Mouse (Mus musculus) lung, embryonic 16.5 days (tissue): ENCODE measurements at regions not wholly inside any gene's neighbourhood (a gene's known extent, or its start where the extent isn't known, plus 50 kb on each side); places are given as distances from the start of the nearest gene placed in this dataset.

Source experiments
- ATAC-seq: fragments of 200-750 bp; cut with Nextera tagmentation; 2 replicates; pipeline ENCODE4 v1.8.0; 2017; ENCODE audit warnings: low read depth, mild to moderate bottlenecking, moderate library complexity
- H3K27ac ChIP-seq: fragments of 300-500 bp; sonication (generic); 2 replicates; pipeline ENCODE4 v1.5.1; 2014; ENCODE audit warnings: mild to moderate bottlenecking, control low read depth, low read length
- H3K27me3 ChIP-seq: fragments of 300-500 bp; sonication (generic); 2 replicates; pipeline ENCODE4 v1.6.1; 2014; ENCODE audit warnings: low read depth, low read length, mixed read lengths; ENCODE audit not compliant: control insufficient read depth, insufficient read depth
- H3K36me3 ChIP-seq: fragments of 300-500 bp; sonication (generic); 2 replicates; pipeline ENCODE4 v1.6.1; 2014; ENCODE audit warnings: low read length; ENCODE audit not compliant: control insufficient read depth, insufficient read depth
- H3K4me1 ChIP-seq: fragments of 300-500 bp; sonication (generic); replicated peaks from 2 replicates; pipeline ENCODE4 v1.6.1; 2014; ENCODE audit warnings: low read length, mixed read lengths; ENCODE audit not compliant: control insufficient read depth, insufficient read depth
- H3K4me2 ChIP-seq: fragments of 300-500 bp; sonication (generic); 2 replicates; pipeline ENCODE4 v1.6.1; 2014; ENCODE audit warnings: low read depth, low read length, control low read depth
- H3K4me3 ChIP-seq: fragments of 300-500 bp; sonication (generic); 2 replicates; pipeline ENCODE4 v1.5.1; 2014; ENCODE audit warnings: mild to moderate bottlenecking, low read length, control low read depth
- H3K9ac ChIP-seq: fragments of 300-500 bp; sonication (generic); 2 replicates; pipeline ENCODE4 v1.6.1; 2014; ENCODE audit warnings: low read length, control low read depth
- H3K9me3 ChIP-seq: fragments of 300-500 bp; sonication (generic); 2 replicates; pipeline ENCODE4 v1.6.1; 2016; ENCODE audit warnings: low read length; ENCODE audit not compliant: control insufficient read depth
- WGBS: fragments of 180-500 bp; shearing (Covaris S2); extraction: QIAGEN DNeasy Blood & Tissue Kit; methylation state at CpG from one replicate; pipeline ENCODE4 v1.1.7; 2014; 5-methylcytosine and 5-hydroxymethylcytosine counted together

DNA sequence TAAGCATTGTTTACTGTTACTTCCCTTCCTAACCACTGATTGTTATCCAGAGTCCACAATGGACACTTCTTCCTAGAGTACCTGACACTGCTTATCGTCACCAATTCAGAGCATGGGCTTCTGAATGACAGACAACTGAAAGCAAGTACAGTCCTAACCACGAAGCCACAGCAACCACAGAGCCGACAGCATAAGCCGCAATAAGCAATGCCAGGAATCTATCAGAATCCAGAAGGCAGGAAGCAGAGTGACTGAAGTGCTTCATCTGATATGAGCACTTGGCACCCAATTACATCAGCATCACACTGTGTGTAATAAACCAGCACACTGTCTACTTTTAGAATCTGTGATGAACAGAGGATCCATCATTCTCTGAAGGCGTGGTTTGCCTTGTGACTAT, 237.0 kb upstream of the Adcy2 start:
- Histone ChIP-seq H3K9ac (no peak overlapping the region), H3K4me2 (no peak overlapping the region), H3K4me3 (no peak overlapping the region), H3K27me3 (no peaks in the 10 kb centered on the region), H3K27ac (no peak overlapping the region), H3K36me3 (no peaks in the 10 kb centered on the region), H3K9me3 (no peaks in the 10 kb centered on the region), H3K4me1 (no peaks in the 10 kb centered on the region)
- WGBS: 41% methylated on average over 5 of the region's 5 CpGs
- ATAC-seq: peak; percentile 78

DNA sequence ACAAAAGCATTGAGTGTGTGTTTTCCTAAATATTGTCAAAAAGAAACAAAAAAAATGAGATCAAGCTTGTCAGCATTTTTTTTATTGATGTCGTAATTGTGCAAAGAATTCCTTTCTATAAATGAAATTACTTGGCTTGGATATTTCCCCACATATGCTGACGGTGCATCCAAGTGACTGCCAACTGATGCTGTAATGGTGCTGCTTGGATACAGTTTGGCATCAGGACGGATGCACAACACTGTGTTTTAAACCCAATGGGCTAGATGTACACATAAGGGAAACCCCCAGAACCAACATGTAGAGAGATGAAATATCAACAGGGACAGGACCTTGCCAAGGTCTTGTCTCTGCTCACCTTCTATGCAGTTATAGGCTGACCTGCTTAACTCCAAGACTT, 238.6 kb upstream of the Adcy2 start:
- H3K9me3 ChIP-seq: no peaks in the 10 kb centered on the region

GRCm38 (mm10) chr13:69239261-69239915, 240.0 kb upstream of the Adcy2 start:
- no peak overlapping the region for H3K9ac ChIP-seq
- no peaks in the 10 kb centered on the region for H3K36me3 ChIP-seq
- H3K4me1 ChIP-seq: no peaks in the 10 kb centered on the region
- H3K9me3 ChIP-seq: no peaks in the 10 kb centered on the region
- no peak overlapping the region for H3K4me3 ChIP-seq
- 55% methylated on average over 2 of the region's 2 CpGs for WGBS
- no peaks in the 10 kb centered on the region for H3K27me3 ChIP-seq
- no peak overlapping the region for H3K27ac ChIP-seq
- H3K4me2 ChIP-seq: no peak overlapping the region
- ATAC-seq: peak; percentile 47; the same call in 1 of the 2 replicates

More for the DNA sequence above, 238.6 kb upstream of the Adcy2 start:
- no peak overlapping the region for H3K4me3 ChIP-seq
- no peaks in the 10 kb centered on the region for H3K36me3 ChIP-seq
- 54% methylated on average over 3 of the region's 3 CpGs for WGBS
- no peak overlapping the region for H3K9ac ChIP-seq
- H3K4me1 ChIP-seq: no peaks in the 10 kb centered on the region
- ATAC-seq: no peak
- no peak overlapping the region for H3K4me2 ChIP-seq
- no peak overlapping the region for H3K27ac ChIP-seq
- H3K27me3 ChIP-seq: no peaks in the 10 kb centered on the region

- no peaks in the 10 kb centered on the region for H3K27me3 ChIP-seq
- H3K4me3 ChIP-seq: no peak overlapping the region
- H3K4me2 ChIP-seq: no peak overlapping the region
- 78% methylated on average over 14 of the region's 14 CpGs for WGBS
- no peaks in the 10 kb centered on the region for H3K4me1 ChIP-seq
- no peaks in the 10 kb centered on the region for H3K9me3 ChIP-seq
- no peak overlapping the region for H3K27ac ChIP-seq
- no peaks in the 10 kb centered on the region for H3K36me3 ChIP-seq
- no peak for ATAC-seq
- H3K9ac ChIP-seq: no peak overlapping the region
Observed at GRCm38 (mm10) chr13:69242544-69243296, 243.4 kb upstream of the Adcy2 start.

DNA sequence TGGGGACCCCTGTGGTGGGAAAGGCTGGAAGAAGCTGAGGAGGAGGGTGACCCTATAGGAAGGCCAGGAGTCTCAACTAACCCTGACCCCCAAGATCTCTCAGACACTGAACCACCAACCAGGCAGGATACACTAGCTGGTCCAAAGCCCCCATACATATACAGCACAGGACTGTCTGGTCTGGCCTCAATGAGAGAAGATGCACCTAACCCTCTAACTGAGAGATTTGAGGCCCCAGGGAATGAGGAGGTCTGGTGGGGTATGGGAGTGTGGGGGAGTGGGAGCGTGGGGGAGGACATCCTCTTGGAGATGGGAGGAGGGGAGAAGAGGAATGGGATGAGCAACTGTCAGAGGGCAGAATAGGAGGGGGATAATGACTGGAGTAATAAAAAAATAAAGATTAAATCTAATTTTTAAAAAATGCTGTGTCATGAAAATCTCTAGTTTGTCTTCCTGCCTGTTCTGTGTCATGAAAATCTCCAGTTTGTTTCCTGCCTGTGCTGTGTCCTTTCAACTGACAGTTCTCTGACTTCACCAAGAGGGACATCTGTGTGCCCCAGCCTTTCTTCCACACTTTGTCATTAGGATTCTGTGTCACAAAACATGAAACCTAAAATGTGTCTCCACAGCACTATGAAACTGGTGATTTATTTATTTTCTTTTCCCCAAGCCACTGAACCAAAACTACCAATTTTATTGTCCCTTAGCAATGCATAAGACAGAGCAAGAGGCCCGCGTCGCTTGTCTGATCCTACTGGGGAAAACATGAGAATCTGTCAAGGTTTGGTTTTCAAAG, 251.2 kb upstream of the Adcy2 start:
- Histone ChIP-seq H3K9me3 (no peaks in the 10 kb centered on the region), H3K36me3 (no peaks in the 10 kb centered on the region), H3K9ac (no peak overlapping the region), H3K27me3 (no peaks in the 10 kb centered on the region), H3K4me2 (no peak overlapping the region), H3K4me1 (peaks cover 6% of the 10 kb centered on the region; the same call in 1 of the 2 replicates), H3K4me3 (no peak overlapping the region), H3K27ac (no peak overlapping the region)
- 81% methylated on average over 4 of the region's 4 CpGs for WGBS
- no peak for ATAC-seq

DNA sequence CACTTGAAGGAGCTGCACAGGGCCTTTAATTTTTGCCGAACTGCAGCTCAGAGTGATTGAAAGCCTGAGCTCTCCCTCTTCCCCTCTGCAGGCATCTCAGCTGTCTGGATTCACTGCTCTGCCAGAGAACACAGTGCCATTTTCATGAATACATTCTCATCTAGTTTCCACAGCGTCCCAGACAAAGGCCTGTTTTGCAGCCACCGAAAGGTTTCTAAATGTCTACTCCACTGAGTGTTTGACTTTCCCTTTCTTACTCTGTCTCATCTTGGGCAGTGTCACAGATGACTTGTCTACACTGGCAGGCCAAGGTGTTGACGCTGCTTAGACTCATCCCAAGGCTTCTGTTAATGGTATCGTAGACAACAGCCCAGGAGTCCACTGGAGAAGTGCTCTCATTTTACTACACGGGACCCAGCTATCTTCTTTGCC, 251.8 kb upstream of the Adcy2 start:
- no peaks in the 10 kb centered on the region for H3K36me3 ChIP-seq
- H3K4me3 ChIP-seq: no peak overlapping the region
- peaks cover 6% of the 10 kb centered on the region; the same call in 1 of the 2 replicates for H3K4me1 ChIP-seq
- no peak for ATAC-seq
- no peaks in the 10 kb centered on the region for H3K9me3 ChIP-seq
- 73% methylated on average over 6 of the region's 6 CpGs for whole genome bisulfite sequencing
- no peak overlapping the region for H3K9ac ChIP-seq
- no peaks in the 10 kb centered on the region for H3K27me3 ChIP-seq
- H3K4me2 ChIP-seq: no peak overlapping the region
- no peak overlapping the region for H3K27ac ChIP-seq

DNA sequence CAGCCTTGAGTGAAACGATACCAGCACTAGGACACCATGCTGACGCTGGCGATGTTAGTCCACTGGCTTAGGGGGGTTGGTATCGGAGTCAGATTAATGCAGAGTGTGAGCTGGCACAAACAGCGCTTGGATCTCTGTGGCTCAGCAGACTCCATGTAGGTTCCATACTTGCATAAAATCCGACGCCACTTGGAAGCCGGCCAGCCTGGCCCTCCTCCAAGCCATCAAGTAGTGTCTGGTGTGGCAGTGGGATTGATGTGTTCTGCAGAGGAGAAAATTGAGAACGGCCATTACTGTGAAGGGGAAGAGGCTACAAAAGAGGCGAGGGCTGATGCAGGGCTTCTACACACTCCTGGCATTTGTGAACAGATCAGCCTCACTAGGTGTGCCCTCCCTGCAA, 253.0 kb upstream of the Adcy2 start:
- H3K4me2 ChIP-seq: no peak overlapping the region

GRCm38 (mm10) chr13:69260485-69260884, 261.1 kb upstream of the Adcy2 start:
- no peak overlapping the region for H3K9ac ChIP-seq
- no peak overlapping the region for H3K4me3 ChIP-seq
- no peak overlapping the region for H3K4me2 ChIP-seq
- no peaks in the 10 kb centered on the region for H3K9me3 ChIP-seq
- H3K36me3 ChIP-seq: no peaks in the 10 kb centered on the region
- H3K27ac ChIP-seq: no peak overlapping the region
- no peaks in the 10 kb centered on the region; the same call in 1 of the 2 replicates for H3K4me1 ChIP-seq
- H3K27me3 ChIP-seq: no peaks in the 10 kb centered on the region
- no peak for ATAC-seq
- 78% methylated on average over 5 of the region's 5 CpGs for WGBS

More for the DNA sequence above, 253.0 kb upstream of the Adcy2 start:
- H3K9ac ChIP-seq: no peak overlapping the region
- H3K4me1 ChIP-seq: peaks cover 6% of the 10 kb centered on the region; the same call in 1 of the 2 replicates
- peak; percentile 57 for ATAC-seq
- no peaks in the 10 kb centered on the region for H3K36me3 ChIP-seq
- H3K4me3 ChIP-seq: no peak overlapping the region
- no peaks in the 10 kb centered on the region for H3K27me3 ChIP-seq
- WGBS: 45% methylated on average over 10 of the region's 10 CpGs
- no peaks in the 10 kb centered on the region for H3K9me3 ChIP-seq
- no peak overlapping the region for H3K27ac ChIP-seq

DNA sequence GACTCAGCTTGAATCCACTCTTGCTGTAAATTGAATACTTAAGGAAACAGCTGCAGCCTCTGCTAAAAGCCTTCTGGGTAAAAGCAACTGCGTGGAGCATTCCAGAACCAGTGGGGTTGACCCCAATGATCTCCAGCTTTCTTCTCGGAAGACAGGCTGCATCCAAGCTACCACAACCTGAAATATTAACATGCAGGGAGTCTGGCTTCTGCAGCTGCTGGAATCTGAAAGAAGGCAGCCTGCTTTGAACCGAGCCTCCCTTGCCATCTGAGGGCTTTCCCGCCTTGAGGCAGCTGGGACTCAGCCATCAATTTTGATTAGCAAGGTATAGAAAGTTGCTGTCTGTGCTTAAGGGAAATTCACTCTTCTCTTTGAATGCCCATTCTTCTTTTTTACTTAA, 261.6 kb upstream of the Adcy2 start:
- Histone ChIP-seq H3K9me3 (no peaks in the 10 kb centered on the region), H3K36me3 (no peaks in the 10 kb centered on the region), H3K9ac (no peak overlapping the region), H3K4me1 (no peaks in the 10 kb centered on the region; the same call in 1 of the 2 replicates), H3K4me2 (no peak overlapping the region), H3K27me3 (no peaks in the 10 kb centered on the region), H3K27ac (no peak overlapping the region), H3K4me3 (no peak overlapping the region)
- no peak for ATAC-seq
- 77% methylated on average over 4 of the region's 4 CpGs for WGBS
